Mouse (Mus musculus) C2C12 (cell line): ENCODE measurements around the gene Shisal2a.

ENCODE experiments used
- CEBPB ChIP-seq: IDR thresholded peaks from one replicate; pipeline ENCODE4 v1.6.1; 2011; ENCODE audit warnings: low read depth, mild to moderate bottlenecking, control low read depth, moderate library complexity
- CTCF ChIP-seq: IDR thresholded peaks from one replicate; pipeline ENCODE4 v1.5.1; 2011; ENCODE audit not compliant: control insufficient read depth, insufficient read depth, insufficient read length
- FOSL1 ChIP-seq: IDR thresholded peaks from one replicate; pipeline ENCODE4 v1.8.0; 2011; ENCODE audit warnings: mild to moderate bottlenecking, low read length; ENCODE audit not compliant: poor library complexity, insufficient read depth, severe bottlenecking
- MAX ChIP-seq: IDR thresholded peaks from one replicate; pipeline ENCODE4 v1.6.1; 2011; ENCODE audit warnings: mild to moderate bottlenecking, control low read depth
- MYOD1 ChIP-seq: IDR thresholded peaks from one replicate; pipeline ENCODE4 v1.6.1; 2011; ENCODE audit warnings: low read depth; ENCODE audit not compliant: control insufficient read depth, insufficient read length
- MYOG ChIP-seq: IDR thresholded peaks from one replicate; pipeline ENCODE4 v1.6.1; 2011; ENCODE audit not compliant: control insufficient read depth, insufficient read length; ENCODE audit errors: extremely low read depth
- USF1 ChIP-seq: IDR thresholded peaks from one replicate; pipeline ENCODE4 v1.6.1; 2011; ENCODE audit warnings: low read depth, mild to moderate bottlenecking, control low read depth, moderate library complexity

- TF ChIP-seq CEBPB (no peak), CTCF (no peak), USF1 (no peak), MYOD1 (no peak), MAX (no peak), MYOG (no peak), FOSL1 (no peak)
Measured at GRCm38 (mm10) chr4:108369254-108369653, 13.9 kb downstream of the Shisal2a start.
